Mouse (Mus musculus) CH12.LX (cell line): Measurements from ENCODE around the gene Ifrd1. TPM values are rescaled to one million over a fixed set of nuclear protein-coding genes. Genes with fewer than 3 reads are reported as not detected.

Experiments used
- DNase-seq: peaks from one replicate; pipeline ENCODE4 v3.0.0-alpha.2; 2013; ENCODE audit errors: extremely low read depth
- H3K27ac ChIP-seq: 2 replicates; pipeline ENCODE4 v1.5.1; 2012; ENCODE audit warnings: low read depth, mild to moderate bottlenecking, control low read depth, moderate library complexity; ENCODE audit not compliant: insufficient read depth
- H3K27me3 ChIP-seq: replicated peaks from 2 replicates; pipeline ENCODE3; 2012; ENCODE audit warnings: inconsistent platforms
- H3K36me3 ChIP-seq, 2 experiments: replicated peaks in 1 of 2; 2 replicates each; pipeline versions ENCODE3 to v1.6.1; 2012; ENCODE audit warnings: inconsistent platforms in 1 of 2, low read length in 1 of 2, mild to moderate bottlenecking in 1 of 2, mixed read lengths in 1 of 2, moderate library complexity in 1 of 2; ENCODE audit not compliant: control insufficient read depth in 1 of 2, insufficient read depth in 1 of 2
- H3K4me1 ChIP-seq, 2 experiments: 2 replicates each; pipeline ENCODE4 v1.6.1; 2012; ENCODE audit warnings: inconsistent platforms in 1 of 2, moderate library complexity in 1 of 2; ENCODE audit not compliant: insufficient read depth in 2 of 2, control insufficient read depth in 1 of 2
- H3K4me2 ChIP-seq: 2 replicates; pipeline ENCODE4 v1.6.1; 2012; ENCODE audit warnings: low read depth, mild to moderate bottlenecking, control low read depth; ENCODE audit not compliant: poor library complexity, insufficient read depth, severe bottlenecking
- H3K4me3 ChIP-seq, 3 experiments: fragments of 150-350 bp in 1 of 3; sonication (generic) in 1 of 3; replicated peaks in 1 of 3; 2 replicates each; pipeline versions ENCODE3 to v1.5.1; 2011 to 2012; ENCODE audit warnings: low read depth in 2 of 3, low read length in 2 of 3, mild to moderate bottlenecking in 2 of 3, moderate library complexity in 2 of 3, control low read depth in 1 of 3, improper control_type of control experiment in 1 of 3, inconsistent platforms in 1 of 3, mixed read lengths in 1 of 3; ENCODE audit not compliant: poor library complexity in 1 of 3
- H3K79me2 ChIP-seq: replicated peaks from 2 replicates; pipeline ENCODE4 v1.6.1; 2012; ENCODE audit warnings: mild to moderate bottlenecking, moderate library complexity; ENCODE audit not compliant: control insufficient read depth, poor library complexity, insufficient read depth, severe bottlenecking; ENCODE audit errors: extremely low read depth
- H3K9ac ChIP-seq: 2 replicates; pipeline ENCODE4 v1.6.1; 2012; ENCODE audit warnings: low read depth, mild to moderate bottlenecking, control low read depth, moderate library complexity; ENCODE audit not compliant: insufficient read depth
- H3K9me3 ChIP-seq: replicated peaks from 2 replicates; pipeline ENCODE3; 2012; ENCODE audit warnings: low read length, inconsistent platforms, mixed read lengths
- CHD2 ChIP-seq: IDR thresholded peaks from 2 replicates; pipeline ENCODE4 v1.6.1; 2011; ENCODE audit warnings: low read length, improper control_type of control experiment
- EP300 ChIP-seq: IDR thresholded peaks from 2 replicates; pipeline ENCODE4 v1.6.1; 2011; ENCODE audit warnings: low read length, improper control_type of control experiment
- ETS1 ChIP-seq: conservative IDR thresholded peaks from 2 replicates; pipeline ENCODE4 v1.6.1; 2012; ENCODE audit warnings: low read depth, mild to moderate bottlenecking, inconsistent platforms, low read length, improper control_type of control experiment, moderate library complexity
- JUND ChIP-seq: conservative IDR thresholded peaks from 2 replicates; pipeline ENCODE4 v1.6.1; 2011; ENCODE audit warnings: low read depth, low read length, improper control_type of control experiment
- KAT2A ChIP-seq: IDR thresholded peaks from 2 replicates; pipeline ENCODE4 v1.6.1; 2012; ENCODE audit warnings: low read length, improper control_type of control experiment, inconsistent platforms; ENCODE audit not compliant: insufficient replicate concordance
- MAX ChIP-seq: IDR thresholded peaks from 2 replicates; pipeline ENCODE4 v1.6.1; 2011; ENCODE audit warnings: low read length, improper control_type of control experiment
- NELFE ChIP-seq: IDR thresholded peaks from 2 replicates; pipeline ENCODE4 v1.6.1; 2011; ENCODE audit warnings: low read depth, low read length, improper control_type of control experiment
- POLR2AphosphoS2 ChIP-seq: IDR thresholded peaks from 2 replicates; pipeline ENCODE4 v1.6.1; 2011; ENCODE audit warnings: low read depth, low read length, improper control_type of control experiment
- RAD21 ChIP-seq: IDR thresholded peaks from 2 replicates; pipeline ENCODE4 v1.6.1; 2011; ENCODE audit warnings: low read depth, mild to moderate bottlenecking, low read length, improper control_type of control experiment, moderate library complexity
- SIN3A ChIP-seq: IDR thresholded peaks from 2 replicates; pipeline ENCODE4 v1.6.1; 2012; ENCODE audit warnings: low read length, improper control_type of control experiment, inconsistent platforms
- TBP ChIP-seq: conservative IDR thresholded peaks from 2 replicates; pipeline ENCODE4 v1.6.1; 2011; ENCODE audit warnings: low read depth, low read length, improper control_type of control experiment
- USF1 ChIP-seq: IDR thresholded peaks from 2 replicates; pipeline ENCODE4 v1.6.1; 2014; ENCODE audit warnings: low read depth, mild to moderate bottlenecking, inconsistent platforms, low read length, improper control_type of control experiment
- USF2 ChIP-seq: conservative IDR thresholded peaks from 2 replicates; pipeline ENCODE4 v1.6.1; 2011; ENCODE audit warnings: low read depth, low read length, improper control_type of control experiment
- dilution Hi-C: fragments of 300-500 bp; cut with MboI; formaldehyde crosslinking; loops from 2 replicates; pipeline ENCODE4 v1.14.3; 2020; ENCODE audit warnings: low sequenced_read_pairs; ENCODE audit not compliant: extremely low pct_unique_long_range_greater_than_20kb, extremely low pct_ligation_motif_present
- in situ Hi-C: fragments of 300-500 bp; cut with MboI; formaldehyde crosslinking; loops from 3 replicates; pipeline ENCODE4 v1.14.3; 2019; ENCODE audit warnings: low sequenced_read_pairs, low pct_ligation_motif_present, low pct_unique_long_range_greater_than_20kb, mixed read lengths
- polyA plus RNA-seq: library from polyadenylated mRNA; unstranded; fragments of >175 nt; gene quantifications from 2 replicates; pipeline ENCODE4 v1.2.1, GENCODE M21; 2012; ENCODE audit warnings: low read depth; ENCODE audit not compliant: insufficient read length
- total RNA-seq, 2 experiments: library from RNA; depleted of rRNA; stranded (reverse); fragments of 300-350 nt in 1 of 2; fragments of >200 nt in 1 of 2; gene quantifications; 2 replicates each; pipeline ENCODE4 v1.2.3; 2012 to 2014

The Ifrd1 gene
- total and polyA plus RNA-seq, 3 experiments: 105 to 427 (median 269) TPM

GRCm38 (mm10) chr12:40263712-40264111 lies 15.4 kb upstream of the Ifrd1 start:
- no peaks in the 10 kb centered on the region for H3K9me3 ChIP-seq
- in situ Hi-C loops: loop anchor here (25.0 kb wide), 2 partner anchors 424 to 549 kb away; no protein-coding TSS in a partner anchor
- H3K4me3 ChIP-seq: no peak overlapping the region
- no peak overlapping the region for H3K4me2 ChIP-seq
- no peaks in the 10 kb centered on the region for H3K27me3 ChIP-seq
- dilution Hi-C loops: no loop called here
- no peak overlapping the region for H3K27ac ChIP-seq
- no peak overlapping the region for H3K9ac ChIP-seq
- TF ChIP-seq TBP (no peak), JUND (no peak), RAD21 (no peak), SIN3A (no peak), EP300 (no peak)
- H3K36me3 ChIP-seq: no peaks in the 10 kb centered on the region
- no peaks in the 10 kb centered on the region for H3K4me1 ChIP-seq
- DNase-seq: no peak
- no peaks in the 10 kb centered on the region for H3K79me2 ChIP-seq

GRCm38 (mm10) chr12:40263006-40263405 lies 14.7 kb upstream of the Ifrd1 start:
- dilution Hi-C loops: no loop called here
- Histone ChIP-seq H3K4me3 (no peak overlapping the region), H3K36me3 (no peaks in the 10 kb centered on the region), H3K27me3 (no peaks in the 10 kb centered on the region)
- no peak for DNase-seq
- TF ChIP-seq POLR2AphosphoS2 (no peak), USF2 (no peak)
- TF ChIP-seq, all 38 proteins: peak for 0
- Histone ChIP-seq H3K4me2 (no peak overlapping the region), H3K4me1 (no peaks in the 10 kb centered on the region), H3K9ac (no peak overlapping the region), H3K27ac (no peak overlapping the region), H3K79me2 (no peaks in the 10 kb centered on the region), H3K9me3 (no peaks in the 10 kb centered on the region)
- in situ Hi-C loops: loop anchor here (25.0 kb wide), 2 partner anchors 424 to 549 kb away; no protein-coding TSS in a partner anchor

GRCm38 (mm10) chr12:40258462-40259000 lies 10.2 kb upstream of the Ifrd1 start:
- Histone ChIP-seq H3K4me3 (no peak overlapping the region), H3K36me3 (no peaks in the 10 kb centered on the region), H3K9ac (no peak overlapping the region), H3K79me2 (no peaks in the 10 kb centered on the region), H3K27ac (no peak overlapping the region), H3K4me1 (no peaks in the 10 kb centered on the region; a peak in 1 of 4 replicates), H3K4me2 (no peak overlapping the region), H3K27me3 (no peaks in the 10 kb centered on the region), H3K9me3 (no peaks in the 10 kb centered on the region)
- in situ Hi-C loops: loop anchor here (25.0 kb wide), 2 partner anchors 429 to 554 kb away; no protein-coding TSS in a partner anchor
- DNase-seq: no peak
- dilution Hi-C loops: no loop called here
- TF ChIP-seq MAX: no peak
- TF ChIP-seq CHD2: no peak
- TF ChIP-seq KAT2A: no peak
- TF ChIP-seq ETS1: no peak
- TF ChIP-seq NELFE: no peak
- no peak for TF ChIP-seq EP300
- TF ChIP-seq USF1: no peak
- no peak for TF ChIP-seq TBP
- no peak for TF ChIP-seq POLR2AphosphoS2
- TF ChIP-seq, all 38 proteins: peak for 0
